ENCODE assay signal across 12 mouse cellular contexts in genomic region chr2:152927371-152927770, GRCm38 (mm10). TPM values are rescaled to one million over a fixed set of nuclear protein-coding genes. Genes with fewer than 3 reads are reported as not detected.
DNase-seq lines count a peak whose midpoint lies in the region; ATAC-seq and TF ChIP-seq lines count a peak whose summit lies in the region.
"Had no signal": no experiment of that assay in that cellular context is flagged by ENCODE, and none has a peak within 500 bp of the region (broad histone marks: within the 10 kb centered on the region; RNA-seq: fewer than 3 reads in every experiment).

No protein-coding gene starts in this region.

- ATAC-seq in frontal cortex, adult (ENCODE audit: low TSS enrichment): peak; percentile 76
- ATAC-seq in kidney, postnatal 0 days (replicated peaks; ENCODE audit: low FRiP score, low read depth): no peak
- peak; percentile 55 for ATAC-seq in granulocyte monocyte progenitor cell, adult 5-6 weeks (replicated peaks; ENCODE audit: poor library complexity, severe bottlenecking)
- ATAC-seq: hindbrain, postnatal 0 days had no signal

- peak overlapping the region; percentile 85 for H3K27ac ChIP-seq in kidney, postnatal 0 days
- H3K27ac ChIP-seq: hindbrain, postnatal 0 days had no signal

- 40% methylated on average over 5 of the region's 5 CpGs for WGBS in kidney, postnatal 0 days

- no peak overlapping the region for H3K4me2 ChIP-seq in kidney, postnatal 0 days (ENCODE audit: low read length)
- H3K4me2 ChIP-seq: liver, embryonic 15.5 days had no signal

- H3K79me3 ChIP-seq in C2C12 (ENCODE audit: low read depth): peaks cover 30% of the 10 kb centered on the region

- H3K36me3 ChIP-seq in kidney, postnatal 0 days (ENCODE audit: insufficient read depth, low read length): no peaks in the 10 kb centered on the region
- no peaks in the 10 kb centered on the region for H3K36me3 ChIP-seq in C2C12 (ENCODE audit: control insufficient read depth, insufficient read depth)
- H3K36me3 ChIP-seq: liver, embryonic 15.5 days had no signal

- H3K27me3 ChIP-seq in kidney, postnatal 0 days (ENCODE audit: insufficient read depth, low read length): no peaks in the 10 kb centered on the region
- no peaks in the 10 kb centered on the region for H3K27me3 ChIP-seq in C2C12 (ENCODE audit: control insufficient read depth, insufficient read depth, insufficient read length)
- H3K27me3 ChIP-seq: liver, embryonic 15.5 days had no signal

- peak overlapping the region; percentile 62 for H3ac ChIP-seq in C2C12 (ENCODE audit: control insufficient read depth, insufficient read length, low read depth)

- no peak for DNase-seq in frontal cortex, adult 2 months (ENCODE audit: extremely low spot score in 1 of 2, low spot score in 1 of 2)
- DNase-seq in kidney, postnatal 0 days (ENCODE audit: low spot score): no peak
- DNase-seq in kidney, adult 11 months: no peak
- no peak for DNase-seq in right cerebral cortex, postnatal 10 days (ENCODE audit: low spot score in 2 of 2)
- no peak for DNase-seq in layer of hippocampus, postnatal 10 days (ENCODE audit: low spot score in 2 of 2)
- DNase-seq: gastrocnemius, postnatal 36 days had no signal

- H3K4me3 ChIP-seq in kidney, postnatal 0 days (replicated peaks; ENCODE audit: low read depth, low read length): no peak overlapping the region
- H3K4me3 ChIP-seq in C2C12 (ENCODE audit: insufficient read depth, poor library complexity, severe bottlenecking): no peak overlapping the region
- H3K4me3 ChIP-seq: liver, embryonic 15.5 days had no signal

- H3K9me3 ChIP-seq in kidney, postnatal 0 days (replicated peaks; ENCODE audit: low read length): no peaks in the 10 kb centered on the region
- H3K9me3 ChIP-seq: liver, embryonic 15.5 days had no signal

- peaks cover 61% of the 10 kb centered on the region for H3K79me2 ChIP-seq in C2C12 (ENCODE audit: control insufficient read depth, insufficient read depth)

- TF ChIP-seq CTCF in kidney, postnatal 0 days (IDR thresholded peaks at IDR 0.05; ENCODE audit: low read depth): no peak
- TF ChIP-seq CTCF in C2C12 (IDR thresholded peaks at IDR 0.05; ENCODE audit: control insufficient read depth, insufficient read depth, insufficient read length): no peak

- H3K4me1 ChIP-seq in kidney, postnatal 0 days (replicated peaks; ENCODE audit: insufficient read depth, low read length): peaks cover 53% of the 10 kb centered on the region
- H3K4me1 ChIP-seq: liver, embryonic 15.5 days had no signal

- 0 out of 2 replicates have a peak overlapping the region, but pooled peaks have one; percentile 8 for H3K9ac ChIP-seq in kidney, postnatal 0 days (ENCODE audit: low read depth, low read length)
- H3K9ac ChIP-seq: liver, embryonic 15.5 days had no signal

TF ChIP-seq in C2C12, 6 proteins besides CTCF, POLR2A, EP300 and RAD21:
- TF ChIP-seq CEBPB (IDR thresholded peaks at IDR 0.05; ENCODE audit: low read depth) (peak; percentile 4), MYOD1 (IDR thresholded peaks at IDR 0.05; ENCODE audit: control insufficient read depth, insufficient read length, low read depth) (peak; percentile 28), MYOG (IDR thresholded peaks at IDR 0.05; ENCODE audit: control insufficient read depth, extremely low read depth, insufficient read length) (no peak), USF1 (IDR thresholded peaks at IDR 0.05; ENCODE audit: low read depth) (no peak), MAX (IDR thresholded peaks at IDR 0.05) (peak; percentile 40), FOSL1 (IDR thresholded peaks at IDR 0.05; ENCODE audit: insufficient read depth, low read length, poor library complexity, severe bottlenecking) (peak; percentile 19)

RNA-seq across cellular contexts. Expression of gene Foxs1, which starts 5.6 kb away (rescaled TPM):
- polyA plus RNA-seq in frontal cortex, adult 2 months (2012; rRNA removed): 1.1 and 1.5 TPM in 2 replicates
- polyA plus RNA-seq in kidney, postnatal 0 days (2015; fragmentation: Nextera tagmentation; extraction: Ambion mirVana): 9.4 and 10.4 TPM in 2 replicates
- polyA plus RNA-seq in C2C12 (2012; fragmentation: generic; extraction: Trizol): 55.0 TPM
- not detected in 2 replicates for total RNA-seq in granulocyte monocyte progenitor cell, adult 5-6 weeks (2014; fragmentation: Nextera tagmentation)
- total RNA-seq in granulocyte monocyte progenitor cell, adult 5-6 weeks (2017): not detected in 2 replicates
- total RNA-seq in layer of hippocampus, postnatal 10 days (2021): 1 to 10 TPM; 1.5 TPM

RNA-seq across cellular contexts. Expression of gene Mylk2, which starts 16.2 kb away (rescaled TPM):
- not detected in 2 replicates for polyA plus RNA-seq in frontal cortex, adult 2 months (2012; rRNA removed)
- polyA plus RNA-seq in kidney, postnatal 0 days (2015; fragmentation: Nextera tagmentation; extraction: Ambion mirVana): 0.14 and 0.21 TPM in 2 replicates
- 3.9 TPM for polyA plus RNA-seq in C2C12 (2012; fragmentation: generic; extraction: Trizol)
- total RNA-seq in granulocyte monocyte progenitor cell, adult 5-6 weeks (2014; fragmentation: Nextera tagmentation): not detected in 2 replicates
- total RNA-seq in granulocyte monocyte progenitor cell, adult 5-6 weeks (2017): not detected in 2 replicates
- total RNA-seq in layer of hippocampus, postnatal 10 days (2021): not detected
- total RNA-seq: left cerebral cortex, postnatal 14 days had no signal

RNA-seq across cellular contexts. Expression of gene Dusp15, which starts 24.1 kb away (rescaled TPM):
- polyA plus RNA-seq in frontal cortex, adult 2 months (2012; rRNA removed): 30.1 and 34.9 TPM in 2 replicates
- polyA plus RNA-seq in kidney, postnatal 0 days (2015; fragmentation: Nextera tagmentation; extraction: Ambion mirVana): 6.9 and 8.8 TPM in 2 replicates
- 0.06 TPM for polyA plus RNA-seq in C2C12 (2012; fragmentation: generic; extraction: Trizol)
- not detected in 2 replicates for total RNA-seq in granulocyte monocyte progenitor cell, adult 5-6 weeks (2014; fragmentation: Nextera tagmentation)
- not detected in 2 replicates for total RNA-seq in granulocyte monocyte progenitor cell, adult 5-6 weeks (2017)
- 10 to 100 TPM; 21.4 to 24.0 TPM for total RNA-seq in layer of hippocampus, postnatal 10 days (2021)
- polyA plus RNA-seq: liver, embryonic 15.5 days had no signal

RNA-seq across cellular contexts. Expression of gene Ttll9, which starts 34.9 kb away (rescaled TPM):
- 1.6 and 1.9 TPM in 2 replicates for polyA plus RNA-seq in frontal cortex, adult 2 months (2012; rRNA removed)
- 0.64 and 0.75 TPM in 2 replicates for polyA plus RNA-seq in kidney, postnatal 0 days (2015; fragmentation: Nextera tagmentation; extraction: Ambion mirVana)
- polyA plus RNA-seq in C2C12 (2012; fragmentation: generic; extraction: Trizol): 0.16 TPM
- 2.4 and 13.4 TPM in 2 replicates for total RNA-seq in granulocyte monocyte progenitor cell, adult 5-6 weeks (2014; fragmentation: Nextera tagmentation)
- total RNA-seq in granulocyte monocyte progenitor cell, adult 5-6 weeks (2017): 1.7 and 2.5 TPM in 2 replicates
- 1 to 10 TPM; 2.6 to 3.4 TPM for total RNA-seq in layer of hippocampus, postnatal 10 days (2021)
- total RNA-seq: gastrocnemius, postnatal 36 days had no signal
